Mouse (Mus musculus): Measurements from ENCODE around the gene Dnm3.

- TF ChIP-seq POLR2A (IDR thresholded peaks at IDR 0.05; ENCODE audit: borderline replicate concordance, control insufficient read depth, low read depth, low read length) (no peak), CTCF (IDR thresholded peaks at IDR 0.05; ENCODE audit: control insufficient read depth, insufficient read depth, low read length) (no peak)
Measured at GRCm38 (mm10) chr1:162039808-162040207, 438.0 kb downstream of the Dnm3 start.
